Mouse (Mus musculus): ENCODE measurements at regions not wholly inside any gene's neighbourhood (a gene's known extent, or its start where the extent isn't known, plus 50 kb on each side); places are given as distances from the start of the nearest gene placed in this dataset.
"Not testable (repeated sequence)": the region's sequence is repeated elsewhere in the genome, so short reads cannot be mapped to it uniquely, and the experiment has no call there.

DNA sequence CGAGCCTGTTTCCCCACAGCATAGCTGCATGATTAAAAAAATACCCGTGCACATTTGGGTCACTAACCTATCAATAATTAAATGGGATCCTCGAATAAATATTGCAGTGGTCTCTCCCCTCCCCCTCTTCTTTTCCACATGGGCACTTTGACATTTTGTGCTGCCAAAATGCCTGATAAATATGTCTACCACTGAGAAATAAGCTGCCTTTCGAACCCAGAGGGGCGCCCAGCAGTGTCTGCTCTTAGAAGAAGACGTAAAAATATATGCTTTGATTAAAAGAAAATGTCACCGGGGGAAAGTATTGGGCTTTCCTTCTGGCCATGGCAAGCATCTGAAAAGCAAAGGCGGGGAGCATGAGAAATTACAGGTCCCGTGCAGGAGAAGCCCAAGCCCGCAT lies 152.6 kb upstream of the Frmd4a start:
- no peak for DNase-seq

- not testable (repeated sequence) for DNase-seq
These were observed 150.8 kb upstream of the Frmd4a start for GRCm38 (mm10) chr2:3866736-3867135.

GRCm38 (mm10) chr2:3869701-3870100 lies 147.8 kb upstream of the Frmd4a start:
- no peak for DNase-seq

DNA sequence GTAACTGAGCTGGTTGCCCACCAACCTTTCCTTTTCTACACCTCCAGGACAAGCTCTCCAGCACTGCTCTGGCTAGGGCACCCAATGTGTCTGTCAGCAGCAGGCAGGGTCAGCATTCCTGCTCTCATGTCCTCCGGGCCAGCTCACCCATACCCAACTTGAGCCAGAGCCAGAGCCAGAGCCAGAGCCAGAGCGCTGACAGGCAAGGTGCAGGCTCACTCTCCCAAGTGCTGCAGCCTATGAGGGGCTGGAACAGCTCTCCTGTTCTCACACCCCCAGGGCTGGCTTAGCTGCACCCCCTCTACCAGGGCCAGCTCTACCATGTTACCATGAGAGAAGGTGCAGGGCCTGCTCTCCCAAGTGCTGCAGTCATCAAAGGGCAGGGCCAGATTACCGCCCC lies 145.8 kb upstream of the Frmd4a start:
- DNase-seq = no peak

DNA sequence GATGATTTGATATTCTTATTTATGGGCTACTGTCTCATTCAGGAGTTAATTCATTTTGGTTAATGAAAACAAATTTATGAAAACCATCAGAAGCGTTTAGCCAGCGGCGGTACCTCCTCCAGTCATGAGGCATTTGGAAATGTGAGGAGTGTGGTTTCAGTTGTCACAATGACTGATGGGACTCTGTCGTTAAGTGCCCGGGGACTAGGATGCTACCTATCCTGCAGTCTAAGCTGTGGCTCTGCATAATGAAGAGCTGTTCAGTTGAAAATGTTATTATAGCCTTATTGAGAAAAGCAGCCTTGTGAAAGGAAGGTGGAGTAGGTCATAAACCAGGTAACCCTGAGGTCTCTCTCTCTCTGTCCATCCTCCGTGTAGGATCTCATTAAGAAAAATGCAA lies 130.5 kb upstream of the Frmd4a start:
- no peak for DNase-seq

GRCm38 (mm10) chr2:3887845-3888433 lies 129.6 kb upstream of the Frmd4a start:
- DNase-seq = no peak

DNA sequence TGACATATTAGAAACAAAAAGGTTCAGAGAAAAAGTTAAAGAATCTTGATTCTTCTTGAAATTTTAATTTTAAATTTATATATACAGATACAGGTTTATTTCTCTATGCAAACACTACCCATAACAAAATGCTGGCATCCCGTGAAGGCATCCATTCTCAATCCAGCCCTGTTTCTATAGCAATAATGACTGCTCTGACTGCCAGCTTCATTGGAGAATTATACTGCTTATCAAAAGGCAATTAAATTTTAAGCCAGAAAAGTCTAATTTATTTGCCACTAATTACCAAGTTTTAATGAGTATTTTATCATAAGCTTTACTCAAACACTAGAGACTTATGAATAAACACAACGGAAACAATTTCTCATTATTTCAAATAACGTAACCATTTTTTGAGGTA lies 128.1 kb upstream of the Frmd4a start:
- DNase-seq = no peak

DNA sequence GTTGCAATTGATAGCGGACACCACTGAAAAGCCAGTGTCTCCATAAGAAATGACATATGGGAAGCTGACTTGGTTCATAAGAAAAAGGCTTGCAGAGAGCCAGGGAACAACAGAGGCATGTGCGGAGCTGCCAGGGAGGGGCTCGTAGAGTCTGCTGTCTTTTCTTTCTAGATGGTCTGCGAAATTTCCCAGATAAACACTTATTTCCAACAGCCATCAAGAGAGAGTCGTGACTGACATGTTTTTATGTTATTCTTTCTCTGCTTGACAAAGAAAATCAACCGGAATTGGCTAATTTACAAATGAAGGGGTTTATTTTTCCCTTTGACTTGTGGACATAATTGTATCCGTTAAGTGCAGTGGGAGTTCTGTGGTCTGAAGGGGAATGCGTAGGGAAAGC lies 127.1 kb upstream of the Frmd4a start:
- DNase-seq = no peak

DNA sequence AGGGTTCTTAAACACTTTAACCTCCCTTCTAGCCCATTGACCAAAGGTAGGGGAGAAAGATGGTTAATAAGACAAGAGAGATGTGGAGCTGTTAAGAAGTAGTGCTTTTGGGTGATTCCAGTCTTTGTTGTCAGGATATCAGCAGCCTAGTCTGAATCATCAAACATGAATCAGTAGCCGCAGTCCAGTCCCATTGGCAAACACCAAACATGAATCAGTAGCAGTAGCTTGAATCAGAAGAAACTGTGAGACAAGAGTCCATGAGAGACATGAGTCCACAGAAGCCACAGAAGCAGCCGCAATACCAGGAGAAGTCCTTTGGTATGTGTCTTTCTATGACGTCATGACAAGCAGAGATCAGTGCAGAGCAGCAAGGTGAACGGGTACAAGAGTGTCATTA lies 110.5 kb upstream of the Frmd4a start:
- DNase-seq = no peak

DNA sequence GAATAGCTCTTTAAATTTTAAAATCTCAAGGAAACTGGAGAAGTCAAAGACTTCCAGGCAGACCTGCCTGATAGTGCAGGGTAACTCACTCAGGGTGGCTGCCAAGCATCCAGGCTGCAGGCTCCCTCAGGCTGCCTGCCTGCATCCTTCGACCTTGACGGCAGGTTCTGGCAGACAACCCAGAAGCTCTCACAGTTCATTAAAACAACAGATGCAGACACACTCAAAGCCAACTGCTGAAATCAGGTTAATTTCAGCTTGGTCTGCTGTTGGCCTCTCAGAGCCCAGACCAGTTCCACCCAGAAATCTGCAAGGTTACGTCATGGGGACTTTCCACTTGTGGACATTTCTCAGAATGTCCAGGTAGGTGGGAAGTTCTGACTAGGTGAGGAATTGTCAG lies 109.3 kb upstream of the Frmd4a start:
- peak; percentile 35 for DNase-seq

DNA sequence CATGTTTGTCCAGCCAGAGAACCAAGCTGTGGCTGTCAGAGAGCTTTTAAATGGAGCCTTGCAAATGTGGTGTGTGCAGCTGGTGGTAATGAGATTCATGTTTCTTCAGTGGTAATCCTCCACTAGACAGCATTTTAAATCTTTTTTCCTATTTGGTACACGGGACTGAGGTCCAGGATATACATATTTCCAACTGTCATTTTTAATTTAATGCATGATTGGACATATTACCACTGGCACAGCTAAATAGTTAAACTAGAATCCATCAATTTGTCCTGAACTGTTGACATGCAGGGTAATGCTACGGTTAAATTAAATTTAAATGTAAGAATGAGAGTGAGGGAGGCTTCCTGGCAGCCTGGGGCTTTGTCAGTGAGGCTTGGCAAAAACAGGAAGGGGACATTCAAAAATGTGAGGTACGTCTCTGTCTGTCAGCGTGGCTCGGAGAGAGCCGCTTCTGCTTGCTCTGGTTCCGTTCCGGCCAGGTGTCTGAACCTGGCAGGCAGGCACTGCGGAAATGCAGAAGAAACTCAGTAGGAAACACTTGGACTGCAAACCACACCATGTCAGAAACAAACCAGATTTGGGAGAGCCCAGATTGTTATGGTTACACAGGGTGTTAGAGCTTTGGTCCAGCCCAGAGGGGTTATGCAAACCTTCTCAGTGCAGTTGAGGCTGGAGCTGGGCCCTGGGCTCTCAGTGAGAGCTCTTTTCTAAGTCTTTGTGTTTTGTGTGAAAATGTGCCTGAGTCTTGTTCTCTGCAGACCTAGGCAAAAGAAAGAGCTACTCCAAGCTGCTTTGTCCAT lies 107.2 kb upstream of the Frmd4a start:
- DNase-seq = no peak

DNA sequence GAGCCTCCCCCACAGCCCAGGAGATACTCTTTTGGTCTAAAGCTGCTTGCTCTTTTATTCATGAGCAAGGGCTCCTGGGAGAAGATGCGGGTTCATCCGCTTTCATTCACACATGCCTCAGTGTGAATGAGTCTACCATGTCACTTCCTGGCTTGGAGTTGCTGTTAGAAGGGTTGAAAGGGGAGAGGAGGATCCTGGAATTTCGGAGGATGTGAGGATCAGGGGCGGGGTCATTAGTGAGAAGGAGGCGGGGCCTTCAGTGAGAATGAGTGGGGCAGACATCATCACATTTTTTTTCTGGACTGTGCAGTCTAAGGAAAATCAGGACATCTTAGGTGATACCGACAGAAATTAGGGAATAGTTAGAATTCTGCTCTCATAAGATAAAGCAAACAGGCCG lies 102.4 kb upstream of the Frmd4a start:
- no peak for DNase-seq

GRCm38 (mm10) chr2:3916365-3916764 lies 101.2 kb upstream of the Frmd4a start:
- no peak for DNase-seq

DNA sequence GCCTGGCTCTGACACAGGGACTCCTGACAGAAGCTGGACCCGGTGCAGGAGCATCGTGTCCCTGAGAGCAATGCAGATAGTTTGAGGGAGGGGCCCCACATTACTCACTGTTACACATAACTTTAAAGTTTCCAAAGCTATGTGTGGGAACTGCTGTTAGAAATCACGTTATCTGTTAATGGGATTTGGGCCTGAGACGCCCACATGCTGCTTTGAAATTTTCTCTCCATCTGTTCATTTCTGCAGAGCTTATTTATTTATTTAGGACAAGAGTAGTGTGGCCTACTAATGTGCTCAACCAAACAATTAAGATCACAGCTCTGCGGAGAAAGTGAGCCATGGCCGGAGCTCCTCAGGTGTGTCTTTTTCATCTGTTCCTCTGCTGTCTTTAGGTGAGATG lies 99.4 kb upstream of the Frmd4a start:
- DNase-seq = no peak

DNA sequence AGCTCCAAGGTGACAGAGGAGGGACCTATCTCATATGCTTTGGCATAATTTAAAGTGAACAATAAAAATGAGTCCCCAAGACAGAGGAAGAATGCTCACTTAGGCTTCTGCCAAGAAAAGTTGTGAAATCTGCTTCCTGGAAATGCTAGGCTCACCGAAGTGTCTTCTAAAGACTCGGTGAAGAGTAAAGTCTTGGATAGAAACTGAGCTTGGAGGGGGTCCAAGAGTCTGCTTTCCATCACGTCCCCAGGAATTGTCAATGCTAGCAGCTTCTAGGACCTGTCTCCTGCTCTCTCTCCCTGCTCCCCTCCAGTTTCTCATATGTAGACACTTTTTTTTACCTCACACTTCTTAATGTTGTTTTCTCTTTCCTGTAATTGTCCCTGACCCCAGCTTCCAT lies 97.6 kb upstream of the Frmd4a start:
- no peak for DNase-seq

DNA sequence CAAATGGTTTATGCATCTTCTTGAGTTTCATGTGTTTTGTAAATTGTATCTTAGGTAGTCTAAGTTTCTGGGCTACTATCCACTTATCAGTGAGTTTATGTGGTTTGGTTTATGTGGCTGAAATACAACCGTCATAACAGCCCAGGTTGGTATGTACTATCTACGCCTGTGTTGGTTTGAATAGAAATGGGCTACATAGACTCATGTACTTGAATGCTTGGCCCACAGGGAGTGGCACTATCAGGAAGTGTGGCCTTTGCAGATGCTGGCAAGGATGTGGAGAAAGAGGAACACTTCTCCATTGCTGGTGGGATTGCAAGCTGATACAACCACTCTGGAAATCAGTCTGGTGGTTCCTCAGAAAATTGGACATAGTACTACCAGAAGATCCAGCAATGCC lies 96.4 kb upstream of the Frmd4a start:
- not testable (repeated sequence) for DNase-seq

DNA sequence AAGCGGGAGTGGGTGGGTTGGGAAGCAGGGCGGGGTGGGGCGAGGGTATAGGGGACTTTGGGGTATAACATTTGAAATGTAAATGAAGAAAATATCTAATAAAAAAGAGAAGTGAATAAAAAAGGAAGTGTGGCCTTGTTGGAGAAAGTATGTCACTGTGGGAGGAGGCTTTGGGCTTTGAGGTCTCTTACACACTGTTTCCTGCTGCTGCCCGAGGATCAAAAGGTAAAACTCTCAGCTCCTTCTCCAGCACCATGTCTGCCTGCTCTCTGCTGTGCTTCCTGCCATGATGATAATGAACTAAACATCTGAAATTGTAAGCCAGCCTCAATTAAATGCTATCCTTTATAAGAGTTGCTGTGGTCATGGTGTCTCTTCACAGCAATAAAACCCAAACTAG lies 94.8 kb upstream of the Frmd4a start:
- DNase-seq = no peak

DNA sequence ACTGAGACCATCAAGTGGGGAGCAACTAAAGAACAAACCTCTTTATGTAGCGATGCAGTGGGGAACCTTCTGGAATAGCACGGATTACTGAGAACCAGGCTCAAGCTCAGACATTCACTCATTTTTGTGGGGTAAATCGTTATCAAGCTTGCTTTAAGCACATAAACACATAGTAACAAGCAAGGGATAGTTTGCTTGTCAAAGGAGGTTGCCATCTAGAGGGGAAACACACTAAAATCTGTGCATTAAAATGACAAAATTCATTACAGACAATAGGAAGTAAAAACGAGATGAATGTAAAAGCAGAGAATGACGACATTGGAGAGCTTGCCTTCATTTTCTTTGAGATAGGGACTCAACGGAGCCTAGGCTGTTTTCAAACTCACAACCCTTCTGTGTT lies 92.8 kb upstream of the Frmd4a start:
- DNase-seq = no peak

DNA sequence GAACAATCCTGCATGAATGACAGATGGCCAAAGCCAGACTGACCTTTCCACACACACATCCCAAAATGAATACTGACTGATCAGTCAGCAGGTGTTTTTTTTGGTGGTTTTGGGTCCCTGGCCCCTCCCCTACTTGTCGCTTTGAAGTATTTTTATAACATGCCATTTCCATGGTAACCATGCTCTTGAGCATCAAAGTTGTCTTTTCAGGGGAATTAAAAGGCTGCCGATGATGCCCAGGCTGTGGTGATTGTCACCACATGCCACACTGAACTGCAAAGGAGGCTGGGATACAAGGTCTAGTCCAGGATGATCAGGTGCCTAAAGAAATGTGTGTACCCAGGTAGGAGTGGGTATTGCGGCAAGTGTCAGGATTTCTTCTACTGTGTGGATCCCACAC lies 92.3 kb upstream of the Frmd4a start:
- DNase-seq = no peak

- no peak for DNase-seq
These were observed 91.4 kb upstream of the Frmd4a start for GRCm38 (mm10) chr2:3926129-3926528.

- no peak for DNase-seq
These were observed 90.2 kb upstream of the Frmd4a start for GRCm38 (mm10) chr2:3927141-3927810.

- DNase-seq = no peak
These were observed 89.7 kb upstream of the Frmd4a start for GRCm38 (mm10) chr2:3927853-3928252.

GRCm38 (mm10) chr2:3930650-3931049 lies 86.9 kb upstream of the Frmd4a start:
- DNase-seq = no peak

- no peak for DNase-seq
These were observed 76.7 kb upstream of the Frmd4a start for GRCm38 (mm10) chr2:3940786-3941185.

All from kidney, adult 9 months (tissue).